Comparison of ENCODE assay signal across 14 mouse cellular contexts in genomic region chr1:39256513-39257330, GRCm38 (mm10).
DNase-seq lines count a peak whose midpoint lies in the region; TF ChIP-seq lines count a peak whose summit lies in the region.
"Had no signal": no experiment of that assay in that cellular context is flagged by ENCODE, and none has a peak within 500 bp of the region (broad histone marks: within the 10 kb centered on the region; RNA-seq: fewer than 3 reads in every experiment).

No protein-coding gene starts in this region.

- TF ChIP-seq CTCF in embryonic fibroblast, embryonic 13.5 days (IDR thresholded peaks at IDR 0.05; ENCODE audit: borderline replicate concordance, insufficient read depth, low read length) = no peak

- peak; percentile 51 for DNase-seq in gastrocnemius, adult 18-20 months (ENCODE audit: low spot score)
- DNase-seq in gastrocnemius, postnatal 25 days = no peak
- DNase-seq in left cerebral cortex, postnatal 14 days (ENCODE audit: low spot score in 2 of 2) = peak; percentile 28 to 34
- no peak for DNase-seq in left cerebral cortex, adult 8-10 months (ENCODE audit: low spot score in 2 of 2)
- DNase-seq in Muller cell, postnatal 12 days (ENCODE audit: inconsistent ontology term) = peak; percentile 91
- DNase-seq in spleen, adult 18-20 months = no peak
- no peak for DNase-seq in right cerebral cortex, postnatal 14 days
- DNase-seq: lung, adult 2 months; thymus, postnatal 14 days had no signal

- no peak overlapping the region for H3K4me3 ChIP-seq in embryonic fibroblast, embryonic 13.5 days (ENCODE audit: insufficient read depth, low read length)
- H3K4me3 ChIP-seq: embryonic facial prominence, embryonic 10.5 days; forebrain, embryonic 13.5 days; heart, embryonic 13.5 days; midbrain, embryonic 13.5 days had no signal

- peak overlapping the region; percentile 88 for H3K27ac ChIP-seq in embryonic fibroblast, embryonic 13.5 days (ENCODE audit: insufficient read depth, low read length)
- H3K27ac ChIP-seq: embryonic facial prominence, embryonic 10.5 days; forebrain, embryonic 13.5 days; heart, embryonic 13.5 days; midbrain, embryonic 13.5 days had no signal

- intact Hi-C loops in left cerebral cortex, postnatal 14 days (cut with DNase I) = no loop called here

- H3K4me1 ChIP-seq in embryonic fibroblast, embryonic 13.5 days (ENCODE audit: control insufficient read depth, insufficient read depth, low read length) = peaks cover 21% of the 10 kb centered on the region
- H3K4me1 ChIP-seq: heart, embryonic 13.5 days had no signal

- 0 out of 2 replicates have a peak, but pooled peaks have one; percentile 5 for TF ChIP-seq POLR2A in embryonic fibroblast, embryonic 13.5 days (IDR thresholded peaks at IDR 0.05; ENCODE audit: low read depth, low read length)

Comparison
In these comparisons a context has a peak if more than half of its experiments do, and no peak if none do; other contexts are left out.
1. DNase-seq: peak in gastrocnemius, adult 18-20 months (single experiment), left cerebral cortex, postnatal 14 days (2 of 2) and Muller cell, postnatal 12 days (single experiment); none in gastrocnemius, postnatal 25 days (single experiment), left cerebral cortex, adult 8-10 months (0 of 2), spleen, adult 18-20 months (0 of 2) and right cerebral cortex, postnatal 14 days (single experiment).